Mouse (Mus musculus): ENCODE results near the gene Bzw1. TPM values are rescaled to one million over a fixed set of nuclear protein-coding genes. Genes with fewer than 3 reads are reported as not detected.
A peak's percentile ranks its signal among the peaks of the same experiment; 100 is the strongest.

Bzw1 gene
- polyA plus RNA-seq (2014; fragmentation: Nextera tagmentation; extraction: Ambion mirVana), result 443 and 469 TPM in 2 replicates

- Histone ChIP-seq H3K9me3 (replicated peaks; ENCODE audit: control insufficient read depth, low read length) (no peaks in the 10 kb centered on the region), H3K4me3 (ENCODE audit: low read depth, low read length) (peak within 1 kb of the TSS; percentile 97), H3K9ac (ENCODE audit: low read length) (peak within 1 kb of the TSS; percentile 98), H3K27me3 (replicated peaks; ENCODE audit: control insufficient read depth, insufficient read depth, low read length) (no peaks in the 10 kb centered on the region), H3K36me3 (ENCODE audit: control insufficient read depth, insufficient read depth, low read length) (peaks cover 31% of the 10 kb centered on the region), H3K4me1 (ENCODE audit: control insufficient read depth, insufficient read depth, low read length) (peaks cover 11% of the 10 kb centered on the region), H3K4me2 (ENCODE audit: low read length) (peak within 1 kb of the TSS; percentile 86), H3K27ac (ENCODE audit: low read depth, low read length) (peak within 1 kb of the TSS; percentile 98)
- ATAC-seq, result peak; percentile 98
- 0% methylated on average over 47 of the region's 61 CpGs for WGBS
- peak; percentile 96 for DNase-seq (ENCODE audit: low spot score)
Observed at GRCm38 (mm10) chr1:58392652-58393283, at the start of gene Bzw1. TSS of gene Bzw1 (plus strand) at chr1:58392898.

GRCm38 (mm10) chr1:58343861-58344260, 48.8 kb upstream of the Bzw1 start:
- ATAC-seq (no peak), DNase-seq (ENCODE audit: low spot score) (no peak)
- WGBS, result 79% methylated on average over 4 of the region's 4 CpGs
- Histone ChIP-seq H3K27me3 (replicated peaks; ENCODE audit: control insufficient read depth, insufficient read depth, low read length) (no peaks in the 10 kb centered on the region), H3K4me2 (ENCODE audit: low read length) (no peak overlapping the region), H3K9me3 (replicated peaks; ENCODE audit: control insufficient read depth, low read length) (no peaks in the 10 kb centered on the region), H3K9ac (ENCODE audit: low read length) (no peak overlapping the region), H3K36me3 (ENCODE audit: control insufficient read depth, insufficient read depth, low read length) (no peaks in the 10 kb centered on the region), H3K27ac (ENCODE audit: low read depth, low read length) (no peak overlapping the region), H3K4me3 (ENCODE audit: low read depth, low read length) (no peak overlapping the region), H3K4me1 (ENCODE audit: control insufficient read depth, insufficient read depth, low read length) (no peaks in the 10 kb centered on the region)

GRCm38 (mm10) chr1:58344570-58344969, 48.1 kb upstream of the Bzw1 start:
- ATAC-seq, result no peak
- H3K9ac ChIP-seq (ENCODE audit: low read length), result no peak overlapping the region
- no peak overlapping the region for H3K4me2 ChIP-seq (ENCODE audit: low read length)
- no peak for DNase-seq (ENCODE audit: low spot score)
- 87% methylated on average over 5 of the region's 5 CpGs for WGBS
- H3K27me3 ChIP-seq (replicated peaks; ENCODE audit: control insufficient read depth, insufficient read depth, low read length), result no peaks in the 10 kb centered on the region
- no peaks in the 10 kb centered on the region for H3K9me3 ChIP-seq (replicated peaks; ENCODE audit: control insufficient read depth, low read length)
- H3K4me1 ChIP-seq (ENCODE audit: control insufficient read depth, insufficient read depth, low read length), result no peaks in the 10 kb centered on the region
- H3K4me3 ChIP-seq (ENCODE audit: low read depth, low read length), result no peak overlapping the region
- H3K36me3 ChIP-seq (ENCODE audit: control insufficient read depth, insufficient read depth, low read length), result no peaks in the 10 kb centered on the region
- H3K27ac ChIP-seq (ENCODE audit: low read depth, low read length), result no peak overlapping the region

- Histone ChIP-seq H3K27me3 (replicated peaks; ENCODE audit: control insufficient read depth, insufficient read depth, low read length) (no peaks in the 10 kb centered on the region), H3K9ac (ENCODE audit: low read length) (no peak overlapping the region), H3K9me3 (replicated peaks; ENCODE audit: control insufficient read depth, low read length) (no peaks in the 10 kb centered on the region), H3K27ac (ENCODE audit: low read depth, low read length) (no peak overlapping the region), H3K4me3 (ENCODE audit: low read depth, low read length) (no peak overlapping the region), H3K4me2 (ENCODE audit: low read length) (no peak overlapping the region), H3K36me3 (ENCODE audit: control insufficient read depth, insufficient read depth, low read length) (no peaks in the 10 kb centered on the region), H3K4me1 (ENCODE audit: control insufficient read depth, insufficient read depth, low read length) (no peaks in the 10 kb centered on the region)
- DNase-seq (ENCODE audit: low spot score) (no peak), ATAC-seq (no peak)
- 90% methylated on average over 14 of the region's 14 CpGs for WGBS
Observed at GRCm38 (mm10) chr1:58346159-58346558, 46.5 kb upstream of the Bzw1 start.

GRCm38 (mm10) chr1:58348712-58349111, 44.0 kb upstream of the Bzw1 start:
- no peak for DNase-seq (ENCODE audit: low spot score)
- H3K4me2 ChIP-seq (ENCODE audit: low read length), result no peak overlapping the region
- no peaks in the 10 kb centered on the region for H3K4me1 ChIP-seq (ENCODE audit: control insufficient read depth, insufficient read depth, low read length)
- no peaks in the 10 kb centered on the region for H3K27me3 ChIP-seq (replicated peaks; ENCODE audit: control insufficient read depth, insufficient read depth, low read length)
- WGBS, result 85% methylated on average over 6 of the region's 6 CpGs
- H3K27ac ChIP-seq (ENCODE audit: low read depth, low read length), result no peak overlapping the region
- no peak overlapping the region for H3K4me3 ChIP-seq (ENCODE audit: low read depth, low read length)
- H3K36me3 ChIP-seq (ENCODE audit: control insufficient read depth, insufficient read depth, low read length), result no peaks in the 10 kb centered on the region
- no peak overlapping the region for H3K9ac ChIP-seq (ENCODE audit: low read length)
- ATAC-seq, result no peak
- H3K9me3 ChIP-seq (replicated peaks; ENCODE audit: control insufficient read depth, low read length), result no peaks in the 10 kb centered on the region

GRCm38 (mm10) chr1:58353238-58353893, 39.3 kb upstream of the Bzw1 start:
- H3K27ac ChIP-seq (ENCODE audit: low read depth, low read length), result no peak overlapping the region
- 78% methylated on average over 4 of the region's 4 CpGs for WGBS
- DNase-seq (ENCODE audit: low spot score) (no peak), ATAC-seq (no peak)
- no peaks in the 10 kb centered on the region for H3K4me1 ChIP-seq (ENCODE audit: control insufficient read depth, insufficient read depth, low read length)
- H3K27me3 ChIP-seq (replicated peaks; ENCODE audit: control insufficient read depth, insufficient read depth, low read length), result no peaks in the 10 kb centered on the region
- no peak overlapping the region for H3K9ac ChIP-seq (ENCODE audit: low read length)
- H3K4me2 ChIP-seq (ENCODE audit: low read length), result no peak overlapping the region
- H3K4me3 ChIP-seq (ENCODE audit: low read depth, low read length), result no peak overlapping the region
- H3K9me3 ChIP-seq (replicated peaks; ENCODE audit: control insufficient read depth, low read length), result no peaks in the 10 kb centered on the region
- no peaks in the 10 kb centered on the region for H3K36me3 ChIP-seq (ENCODE audit: control insufficient read depth, insufficient read depth, low read length)

- H3K4me3 ChIP-seq (ENCODE audit: low read depth, low read length), result no peak overlapping the region
- ATAC-seq, result no peak
- no peaks in the 10 kb centered on the region for H3K36me3 ChIP-seq (ENCODE audit: control insufficient read depth, insufficient read depth, low read length)
- no peak for DNase-seq (ENCODE audit: low spot score)
- no peak overlapping the region for H3K9ac ChIP-seq (ENCODE audit: low read length)
- no peaks in the 10 kb centered on the region for H3K4me1 ChIP-seq (ENCODE audit: control insufficient read depth, insufficient read depth, low read length)
- H3K27ac ChIP-seq (ENCODE audit: low read depth, low read length), result no peak overlapping the region
- H3K4me2 ChIP-seq (ENCODE audit: low read length), result no peak overlapping the region
- no peaks in the 10 kb centered on the region for H3K27me3 ChIP-seq (replicated peaks; ENCODE audit: control insufficient read depth, insufficient read depth, low read length)
- WGBS, result 85% methylated on average over 19 of the region's 19 CpGs
- no peaks in the 10 kb centered on the region for H3K9me3 ChIP-seq (replicated peaks; ENCODE audit: control insufficient read depth, low read length)
Observed at GRCm38 (mm10) chr1:58358958-58359901, 33.5 kb upstream of the Bzw1 start.

GRCm38 (mm10) chr1:58362296-58362695, 30.4 kb upstream of the Bzw1 start:
- 60% methylated on average over 4 of the region's 4 CpGs for WGBS
- no peak for ATAC-seq

More at GRCm38 (mm10) chr1:58362296-58362695, 30.4 kb upstream of the Bzw1 start:
- Histone ChIP-seq H3K9ac (ENCODE audit: low read length) (no peak overlapping the region), H3K36me3 (ENCODE audit: control insufficient read depth, insufficient read depth, low read length) (no peaks in the 10 kb centered on the region), H3K4me2 (ENCODE audit: low read length) (no peak overlapping the region), H3K4me3 (ENCODE audit: low read depth, low read length) (no peak overlapping the region), H3K27ac (ENCODE audit: low read depth, low read length) (no peak overlapping the region), H3K9me3 (replicated peaks; ENCODE audit: control insufficient read depth, low read length) (no peaks in the 10 kb centered on the region), H3K27me3 (replicated peaks; ENCODE audit: control insufficient read depth, insufficient read depth, low read length) (no peaks in the 10 kb centered on the region), H3K4me1 (ENCODE audit: control insufficient read depth, insufficient read depth, low read length) (no peaks in the 10 kb centered on the region)
- DNase-seq (ENCODE audit: low spot score), result no peak

Data from forebrain, embryonic 14.5 days (tissue).